Comparison of ENCODE assay signal across 34 mouse cellular contexts in genomic region chr16:55841506-55841905, GRCm38 (mm10).
"Had no signal": no experiment of that assay in that cellular context is flagged by ENCODE, and none has a peak within 500 bp of the region (broad histone marks: within the 10 kb centered on the region; RNA-seq: fewer than 3 reads in every experiment).

No protein-coding gene starts in this region.

- H3K9me3 ChIP-seq: heart, embryonic 12.5 days; heart, embryonic 13.5 days; heart, embryonic 15.5 days; hindbrain, embryonic 12.5 days; intestine, embryonic 15.5 days; kidney, embryonic 15.5 days had no signal

- H3K27ac ChIP-seq: heart, embryonic 13.5 days; heart, embryonic 15.5 days; hindbrain, embryonic 10.5 days; hindbrain, embryonic 12.5 days; hindbrain, embryonic 13.5 days; hindbrain, embryonic 14.5 days; hindbrain, embryonic 15.5 days; hindbrain, postnatal 0 days; intestine, embryonic 15.5 days; kidney, embryonic 15.5 days; kidney, postnatal 0 days; layer of hippocampus, adult 2 months had no signal

- H3K4me1 ChIP-seq: hindbrain, embryonic 12.5 days; hindbrain, embryonic 15.5 days had no signal

- H3K9ac ChIP-seq: heart, embryonic 12.5 days; heart, embryonic 13.5 days; heart, embryonic 15.5 days; hindbrain, embryonic 12.5 days; hindbrain, embryonic 13.5 days; hindbrain, embryonic 14.5 days; hindbrain, embryonic 15.5 days; intestine, embryonic 15.5 days; kidney, embryonic 15.5 days had no signal

- H3K27me3 ChIP-seq: heart, embryonic 12.5 days; heart, embryonic 13.5 days; heart, embryonic 15.5 days; hindbrain, embryonic 12.5 days; hindbrain, embryonic 13.5 days; hindbrain, embryonic 15.5 days; intestine, embryonic 15.5 days; kidney, embryonic 15.5 days had no signal

- H3K4me3 ChIP-seq: heart, embryonic 12.5 days; heart, embryonic 13.5 days; heart, embryonic 15.5 days; hindbrain, embryonic 10.5 days; hindbrain, embryonic 12.5 days; hindbrain, embryonic 13.5 days; hindbrain, embryonic 15.5 days; intestine, embryonic 15.5 days; kidney, embryonic 15.5 days; layer of hippocampus, adult 2 months had no signal

- H3K4me2 ChIP-seq: heart, embryonic 11.5 days; heart, embryonic 12.5 days; heart, embryonic 13.5 days; heart, embryonic 15.5 days; hindbrain, embryonic 12.5 days; hindbrain, embryonic 13.5 days; hindbrain, embryonic 14.5 days; hindbrain, embryonic 15.5 days; intestine, embryonic 15.5 days; kidney, embryonic 15.5 days had no signal

- DNase-seq: heart, postnatal 10 days; heart, postnatal 14 days; heart, postnatal 36 days; heart, postnatal 4 days; kidney, adult 11 months; kidney, adult 18-20 months; kidney, adult 2 months; kidney, adult 8-10 months; kidney, adult 9 months; kidney, postnatal 10 days; kidney, postnatal 14 days; kidney, postnatal 25 days; kidney, postnatal 36 days; kidney, postnatal 4 days; layer of hippocampus, adult 9-11 months; layer of hippocampus, postnatal 36 days had no signal

- H3K36me3 ChIP-seq: heart, embryonic 15.5 days had no signal

- ATAC-seq: hindbrain, embryonic 16.5 days; hindbrain, postnatal 0 days; inflammation-experienced regulatory T-cells, adult 6 months; intestine, embryonic 15.5 days; intestine, embryonic 16.5 days; intestine, postnatal 0 days had no signal
